In genomic region chr11:60088947-60089346, GRCm38 (mm10) we compare ENCODE assay signal across 8 mouse cellular contexts. TPM values are rescaled to one million over a fixed set of nuclear protein-coding genes. Genes with fewer than 3 reads are reported as not detected.
A peak's percentile ranks its signal among the peaks of the same experiment; 100 is the strongest.
DNase-seq lines count a peak whose midpoint lies in the region; ATAC-seq and TF ChIP-seq lines count a peak whose summit lies in the region.

No protein-coding gene starts in this region.

- no peaks in the 10 kb centered on the region for H3K9me3 ChIP-seq in hindbrain, embryonic 15.5 days
- no peaks in the 10 kb centered on the region for H3K9me3 ChIP-seq in neural tube, embryonic 14.5 days (ENCODE audit: control insufficient read depth, low read length)

- no peak overlapping the region for H3K4me2 ChIP-seq in hindbrain, embryonic 15.5 days
- no peak overlapping the region for H3K4me2 ChIP-seq in neural tube, embryonic 14.5 days (ENCODE audit: low read depth, low read length)

- no peak overlapping the region for H3K4me3 ChIP-seq in lung, adult 2 months (replicated peaks; ENCODE audit: extremely low read depth, low read depth, low read length)
- no peak overlapping the region for H3K4me3 ChIP-seq in hindbrain, embryonic 15.5 days
- H3K4me3 ChIP-seq in neural tube, embryonic 14.5 days (ENCODE audit: low read depth, low read length), result no peak overlapping the region

- ATAC-seq in common myeloid progenitor, adult 5-6 weeks (replicated peaks; ENCODE audit: low read depth, poor library complexity, severe bottlenecking), result peak; percentile 33; the same call in 1 of the 2 replicates
- peak; percentile 87 for ATAC-seq in hindbrain, embryonic 15.5 days (ENCODE audit: low FRiP score, low read depth)
- ATAC-seq in neural tube, embryonic 14.5 days (ENCODE audit: low read depth), result peak; percentile 83

- H3K36me3 ChIP-seq in hindbrain, embryonic 15.5 days, result no peaks in the 10 kb centered on the region
- H3K36me3 ChIP-seq in neural tube, embryonic 14.5 days (ENCODE audit: control insufficient read depth, insufficient read depth, low read length), result no peaks in the 10 kb centered on the region

- DNase-seq in lung, postnatal 10 days, result peak; percentile 43
- no peak for DNase-seq in lung, adult 2 months
- DNase-seq in heart, postnatal 36 days, result no peak
- DNase-seq in heart, postnatal 25 days (ENCODE audit: low spot score), result no peak
- DNase-seq in gastrocnemius, adult 8-10 months (ENCODE audit: low spot score in 2 of 2), result no peak

- peaks cover 6% of the 10 kb centered on the region for H3K4me1 ChIP-seq in lung, adult 2 months (ENCODE audit: control insufficient read depth, insufficient read depth, low read length)
- H3K4me1 ChIP-seq in hindbrain, embryonic 15.5 days (replicated peaks), result peaks cover 21% of the 10 kb centered on the region
- H3K4me1 ChIP-seq in neural tube, embryonic 14.5 days (ENCODE audit: control insufficient read depth, insufficient read depth, low read length), result peaks cover 11% of the 10 kb centered on the region; the same call in 1 of the 2 replicates

- H3K9ac ChIP-seq in hindbrain, embryonic 15.5 days, result no peak overlapping the region
- H3K9ac ChIP-seq in neural tube, embryonic 14.5 days (replicated peaks; ENCODE audit: low read depth, low read length), result no peak overlapping the region

- WGBS in lung, adult 2 months, result 55% methylated on average over 4 of the region's 4 CpGs
- WGBS in hindbrain, embryonic 15.5 days, result 34% methylated on average over 4 of the region's 4 CpGs
- WGBS in neural tube, embryonic 14.5 days, result 33% methylated on average over 4 of the region's 4 CpGs

- TF ChIP-seq CTCF in lung, adult 2 months (IDR thresholded peaks at IDR 0.05; ENCODE audit: insufficient read depth, low read length), result no peak

- H3K27ac ChIP-seq in hindbrain, embryonic 15.5 days (replicated peaks), result peak overlapping the region; percentile 37; the same call in 1 of the 2 replicates
- no peak overlapping the region for H3K27ac ChIP-seq in neural tube, embryonic 14.5 days (ENCODE audit: low read depth, low read length)

- H3K27me3 ChIP-seq in hindbrain, embryonic 15.5 days, result no peaks in the 10 kb centered on the region
- H3K27me3 ChIP-seq in neural tube, embryonic 14.5 days (ENCODE audit: control insufficient read depth, insufficient read depth, low read length), result no peaks in the 10 kb centered on the region

- no peak for TF ChIP-seq POLR2A in lung, adult 2 months (IDR thresholded peaks at IDR 0.05; ENCODE audit: borderline replicate concordance, extremely low read depth, low read depth, low read length)

- intact Hi-C loops in heart, postnatal 36 days (cut with DNase I), result no loop called here
- intact Hi-C loops in heart, postnatal 25 days (cut with DNase I), result no loop called here

RNA-seq across cellular contexts. Expression of gene Rai1, which starts 15.9 kb away (rescaled TPM):
- 46.4 and 47.3 TPM in 2 replicates for polyA plus RNA-seq in lung, adult 2 months (2012; rRNA removed)
- 15.5 and 21.1 TPM in 2 replicates for total RNA-seq in common myeloid progenitor, adult 5-6 weeks (2017)
- polyA plus RNA-seq in hindbrain, embryonic 15.5 days (2015; fragmentation: Nextera tagmentation; extraction: Ambion mirVana), result 32.5 and 33.2 TPM in 2 replicates
- 34.1 and 35.7 TPM in 2 replicates for polyA plus RNA-seq in neural tube, embryonic 14.5 days (2014; fragmentation: Nextera tagmentation; extraction: Ambion mirVana)
- total RNA-seq in heart, postnatal 36 days (2021), result 10 to 100 TPM; 24.2 to 24.5 TPM
- total RNA-seq in heart, postnatal 25 days (2021), result 10 to 100 TPM; 23.4 to 24.4 TPM
- total RNA-seq in gastrocnemius, adult 8-10 months (2022), result 10 to 100 TPM; 18.0 to 25.7 (median 21.4) TPM

RNA-seq across cellular contexts. Expression of gene Pemt, which starts 42.7 kb away (rescaled TPM):
- 6.4 and 7.0 TPM in 2 replicates for polyA plus RNA-seq in lung, adult 2 months (2012; rRNA removed)
- total RNA-seq in common myeloid progenitor, adult 5-6 weeks (2017), result 0.92 and 5.6 TPM in 2 replicates
- polyA plus RNA-seq in hindbrain, embryonic 15.5 days (2015; fragmentation: Nextera tagmentation; extraction: Ambion mirVana), result 8.9 and 9.7 TPM in 2 replicates
- polyA plus RNA-seq in neural tube, embryonic 14.5 days (2014; fragmentation: Nextera tagmentation; extraction: Ambion mirVana), result 9.0 and 9.3 TPM in 2 replicates
- total RNA-seq in heart, postnatal 36 days (2021), result 1 to 10 TPM; 2.5 to 4.0 TPM
- 1 to 10 TPM; 1.6 to 3.0 TPM for total RNA-seq in heart, postnatal 25 days (2021)
- total RNA-seq in gastrocnemius, adult 8-10 months (2022), result 1 to 10 TPM; 2.0 to 4.5 (median 3.7) TPM

Comparison
In these comparisons a context has a peak if more than half of its experiments do, and no peak if none do; other contexts are left out.
1. ATAC-seq: peak in every context shown above with its lines; median percentile 87 in hindbrain, embryonic 15.5 days; 83 in neural tube, embryonic 14.5 days; 33 in common myeloid progenitor, adult 5-6 weeks.